Mouse (Mus musculus) heart, postnatal 36 days (tissue): ENCODE data around the gene Atxn7l1. TPM values are rescaled to one million over a fixed set of nuclear protein-coding genes. Genes with fewer than 3 reads are reported as not detected.

Experiments used
- DNase-seq, 2 experiments: peaks; one replicate each; pipeline ENCODE4 v3.0.0; 2021 to 2022
- intact Hi-C: fragments of 180-260 bp; cut with DNase I; formaldehyde crosslinking; loops from one replicate; pipeline ENCODE4 v1.15.1; 2025
- total RNA-seq, 2 experiments: library from RNA; stranded (reverse); gene quantifications; 2 replicates each; pipeline ENCODE4 v1.2.3; 2021

Gene Atxn7l1
- total RNA-seq, 2 experiments from 2014 or later: 18.3 to 20.5 TPM

DNA sequence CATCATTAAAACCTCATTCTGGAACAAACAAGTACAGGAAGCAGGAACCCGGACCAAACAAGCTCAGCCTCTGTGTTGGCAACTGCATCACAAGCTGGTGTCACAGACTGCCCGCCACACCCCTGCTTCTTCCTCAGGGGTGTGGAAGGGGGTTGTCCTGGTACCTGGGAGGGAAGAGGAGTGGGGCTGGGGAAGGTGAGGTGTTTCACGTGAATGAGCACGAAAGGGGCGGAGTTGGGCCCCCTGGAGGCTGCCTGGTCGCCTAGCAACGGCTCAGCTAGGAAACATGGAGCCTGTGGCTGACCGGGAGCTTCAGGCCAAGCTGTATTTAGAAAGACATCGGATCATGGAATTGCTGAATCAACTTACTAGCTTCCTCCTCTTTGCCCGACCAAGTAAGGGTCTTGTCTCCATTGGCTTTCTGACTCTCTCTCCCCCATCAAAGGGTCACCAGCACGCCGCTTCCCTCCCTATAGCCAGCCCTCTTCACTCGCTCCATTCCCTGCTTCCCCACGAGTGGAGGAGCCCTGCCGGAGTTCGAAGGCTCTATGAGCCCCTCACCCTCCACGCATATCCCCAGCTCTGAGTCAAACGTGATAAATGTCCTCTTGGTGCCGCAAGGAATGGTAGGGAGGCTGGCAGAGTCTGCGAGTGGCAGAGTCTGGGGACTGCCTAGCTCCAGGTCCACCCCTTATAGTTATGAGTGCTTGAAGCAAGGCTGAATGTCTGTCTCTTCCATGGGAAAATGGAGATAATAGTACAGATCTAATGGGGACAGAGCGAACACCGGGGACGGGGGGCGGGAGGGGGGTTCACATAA lies 247.5 kb downstream of the Atxn7l1 start, which contains the start of gene Efcab10:
Gene Efcab10, plus strand, starts transcription at position 51 of the 820 bp plus-strand sequence.
- no peak for DNase-seq
- intact Hi-C loops: no loop called here

DNA sequence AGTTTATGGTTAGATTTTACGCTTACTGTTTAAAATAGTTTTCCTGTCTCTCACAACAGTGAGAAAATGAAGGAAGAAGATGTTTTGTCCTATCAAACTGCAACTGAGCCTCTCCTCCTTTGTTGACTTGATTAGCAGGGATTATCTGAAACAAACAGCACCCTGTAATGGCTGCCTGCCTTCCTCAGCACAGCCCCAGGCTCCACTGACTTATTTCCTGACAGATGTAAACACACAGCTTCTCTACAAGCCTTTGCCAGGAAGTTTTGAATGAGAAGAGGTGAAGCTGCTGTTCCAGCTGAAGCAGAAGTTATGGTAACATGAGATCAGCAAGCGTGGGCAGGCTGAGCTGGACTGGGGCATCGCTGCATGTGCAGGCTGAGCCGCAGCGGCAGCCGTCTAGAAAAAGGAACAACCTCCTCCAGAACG lies 255.8 kb downstream of the Atxn7l1 start:
- intact Hi-C loops: no loop called here
- DNase-seq: no peak

DNA sequence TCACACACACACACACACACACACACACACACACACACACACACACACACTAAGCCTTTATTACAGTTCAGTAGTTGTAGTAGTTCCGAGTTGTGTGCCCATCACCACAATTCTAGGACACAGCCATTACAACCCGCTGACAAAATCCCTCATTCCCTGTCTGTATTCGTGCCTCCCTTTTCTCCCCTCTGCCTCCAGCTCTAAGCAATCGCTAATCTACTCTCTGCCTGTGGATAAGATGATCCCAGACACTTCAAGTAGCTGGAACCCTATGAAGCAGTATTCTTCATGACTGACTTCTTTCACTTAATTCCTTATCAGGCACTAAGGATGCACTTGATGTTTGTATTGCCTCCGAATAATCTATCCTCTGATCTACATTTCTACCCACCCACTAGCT lies 257.5 kb downstream of the Atxn7l1 start:
- no peak for DNase-seq
- intact Hi-C loops: no loop called here

DNA sequence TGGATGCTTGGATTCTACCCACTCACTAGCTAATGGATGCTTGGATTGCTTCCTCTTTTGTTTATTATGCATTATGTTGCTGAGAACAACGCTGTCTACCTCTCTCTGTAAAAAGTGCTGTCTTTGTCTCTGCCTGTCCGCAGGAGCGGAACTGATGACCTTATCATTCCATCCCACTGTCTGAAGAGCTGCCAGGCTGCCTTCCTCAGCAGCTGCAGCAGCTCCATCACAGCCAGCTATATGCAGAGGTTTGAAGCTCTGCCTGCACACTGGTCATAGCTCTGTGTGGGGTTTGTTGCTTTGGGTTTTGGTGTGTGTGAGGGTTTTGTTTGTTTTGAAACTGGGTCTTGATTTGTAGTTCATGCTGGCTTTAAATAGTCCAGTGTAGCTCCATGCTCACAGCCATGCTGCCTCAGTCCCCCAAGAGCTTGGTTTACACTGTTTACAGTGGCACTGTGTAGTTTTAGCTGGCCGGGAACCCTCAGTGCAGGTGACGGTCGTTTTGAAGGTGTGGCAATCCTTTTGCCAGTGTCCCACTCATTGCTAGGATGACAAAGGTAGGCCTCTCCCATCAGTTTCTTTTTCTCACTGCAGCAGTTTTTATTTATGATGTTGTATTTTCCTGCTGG lies 258.0 kb downstream of the Atxn7l1 start:
- intact Hi-C loops: no loop called here
- no peak for DNase-seq

DNA sequence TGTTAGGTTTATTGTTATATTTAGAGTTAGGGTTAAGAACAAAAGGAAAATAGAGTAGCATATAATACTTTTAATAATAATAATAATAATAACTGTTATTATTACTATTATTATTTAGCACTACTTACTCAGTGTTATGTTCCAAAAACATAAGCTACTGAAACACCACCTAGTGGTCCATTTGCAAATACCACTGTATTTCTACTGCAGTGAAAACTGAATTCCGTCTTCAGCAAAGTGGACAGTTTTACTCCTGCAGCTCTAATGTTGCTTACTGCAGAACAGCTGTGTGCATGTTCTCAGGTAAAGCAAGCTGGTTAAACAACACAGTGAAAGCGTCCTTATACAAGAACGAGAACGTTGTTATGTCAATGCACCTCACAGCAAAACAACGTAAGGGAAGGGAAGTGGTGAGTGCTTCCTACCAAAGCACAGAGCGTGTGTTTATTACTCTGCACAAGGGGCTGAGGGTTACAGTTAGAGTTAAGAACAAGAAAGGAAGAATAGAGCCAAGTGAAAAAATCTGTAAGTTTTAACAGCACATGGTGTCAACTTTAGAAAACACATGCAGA lies 264.2 kb downstream of the Atxn7l1 start:
- intact Hi-C loops: no loop called here

More for the DNA sequence above, 264.2 kb downstream of the Atxn7l1 start:
- no peak for DNase-seq

Other genes with a start within 250 kb of the Atxn7l1 start
- 10 to 100 TPM; 87.0 to 90.2 TPM for gene Sypl, start 193.8 kb upstream of the Atxn7l1 start, total RNA-seq
- gene Cdhr3, start 54.8 kb upstream of the Atxn7l1 start, total RNA-seq: under 1 TPM in 1 of 2 experiments, not detected in 1; 0.39 TPM
- gene Efcab10, start 247.2 kb downstream of the Atxn7l1 start, total RNA-seq: not detected